ENCODE assay signal across 16 mouse cellular contexts in the genomic region with DNA sequence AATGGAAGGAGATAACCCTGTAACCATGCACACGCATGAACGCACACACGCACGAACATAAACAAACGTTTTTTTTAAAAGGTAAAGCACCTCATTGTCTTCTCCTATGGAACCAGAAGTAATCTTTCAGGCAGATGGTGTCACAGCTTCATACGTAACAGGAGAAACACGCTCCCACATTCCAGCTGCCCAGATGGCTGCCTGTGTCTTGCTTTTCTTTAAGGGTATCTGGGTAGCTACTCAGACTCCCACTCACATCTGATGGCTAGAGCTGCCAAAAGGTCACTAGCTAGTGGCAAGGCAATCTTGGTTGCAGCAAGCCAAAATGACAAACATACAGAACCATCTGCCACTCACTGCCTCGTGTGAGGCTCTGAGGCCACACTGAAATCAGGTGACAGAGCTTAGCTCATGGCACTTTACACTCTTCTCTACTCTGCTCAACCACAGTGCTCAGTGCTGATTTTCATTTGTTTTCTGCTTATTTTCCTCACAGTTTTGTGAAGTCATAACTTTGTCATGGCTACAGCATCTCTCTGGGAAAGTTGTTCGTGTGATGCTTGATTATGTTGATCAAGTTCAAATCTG. TPM values are rescaled to one million over a fixed set of nuclear protein-coding genes. Genes with fewer than 3 reads are reported as not detected.
DNase-seq lines count a peak whose midpoint lies in the region; ATAC-seq and TF ChIP-seq lines count a peak whose summit lies in the region.
"Had no signal": no experiment of that assay in that cellular context is flagged by ENCODE, and none has a peak within 500 bp of the region (broad histone marks: within the 10 kb centered on the region; RNA-seq: fewer than 3 reads in every experiment).

No protein-coding gene starts in this region.

- no peak for DNase-seq in forebrain, postnatal 0 days
- DNase-seq in layer of hippocampus, adult 18-20 months (ENCODE audit: low spot score in 2 of 2): peak; percentile 16 to 42
- no peak for DNase-seq in layer of hippocampus, adult 9-10 months (ENCODE audit: low spot score)
- peak; percentile 16 to 62 for DNase-seq in frontal cortex, postnatal 36 days (ENCODE audit: low spot score in 2 of 2)
- peak; percentile 79 for DNase-seq in retina, embryonic 14.5 days (ENCODE audit: low spot score)
- no peak for DNase-seq in thymus, postnatal 14 days
- no peak for DNase-seq in cerebellum, adult 2 months
- DNase-seq: B cell, adult 2 months; lung, postnatal 4 days; thymus, postnatal 25 days had no signal

- no peak overlapping the region for H3K4me2 ChIP-seq in forebrain, embryonic 13.5 days
- no peak overlapping the region for H3K4me2 ChIP-seq in forebrain, postnatal 0 days (ENCODE audit: low read depth)
- H3K4me2 ChIP-seq: intestine, embryonic 15.5 days; liver, embryonic 15.5 days had no signal

- H3K36me3 ChIP-seq in forebrain, embryonic 13.5 days (ENCODE audit: poor library complexity, severe bottlenecking): peaks cover 5% of the 10 kb centered on the region; the same call in 1 of the 2 replicates
- H3K36me3 ChIP-seq in forebrain, postnatal 0 days (ENCODE audit: insufficient read depth): peaks cover 8% of the 10 kb centered on the region; the same call in 1 of the 2 replicates
- H3K36me3 ChIP-seq: G1E; liver, embryonic 15.5 days had no signal

- no peaks in the 10 kb centered on the region for H3K27me3 ChIP-seq in forebrain, embryonic 13.5 days
- H3K27me3 ChIP-seq in forebrain, postnatal 0 days (ENCODE audit: insufficient read depth, low read length): no peaks in the 10 kb centered on the region
- no peaks in the 10 kb centered on the region for H3K27me3 ChIP-seq in cerebellum, adult 2 months (ENCODE audit: control insufficient read depth, insufficient read depth, low read length)
- H3K27me3 ChIP-seq: intestine, embryonic 15.5 days; liver, embryonic 15.5 days had no signal

- ATAC-seq in forebrain, embryonic 13.5 days: peak; percentile 36; the same call in 1 of the 2 replicates
- ATAC-seq in forebrain, postnatal 0 days: no peak
- ATAC-seq: intestine, embryonic 15.5 days had no signal

- no peak overlapping the region for H3K4me3 ChIP-seq in forebrain, embryonic 13.5 days
- H3K4me3 ChIP-seq in forebrain, postnatal 0 days (ENCODE audit: low read depth, low read length): no peak overlapping the region
- H3K4me3 ChIP-seq in cerebellum, adult 2 months (replicated peaks; ENCODE audit: insufficient read depth, low read depth, low read length): no peak overlapping the region
- H3K4me3 ChIP-seq: intestine, embryonic 15.5 days; liver, embryonic 15.5 days had no signal

- no peak for TF ChIP-seq CTCF in forebrain, postnatal 0 days (IDR thresholded peaks at IDR 0.05; ENCODE audit: low read depth)
- TF ChIP-seq CTCF in cerebellum, adult 2 months (IDR thresholded peaks at IDR 0.05; ENCODE audit: borderline replicate concordance, insufficient read depth, low read depth, low read length): no peak

- H3K4me1 ChIP-seq in forebrain, embryonic 13.5 days: peaks cover 6% of the 10 kb centered on the region; the same call in 1 of the 2 replicates
- no peaks in the 10 kb centered on the region for H3K4me1 ChIP-seq in forebrain, postnatal 0 days (ENCODE audit: insufficient read depth)
- H3K4me1 ChIP-seq in cerebellum, adult 2 months (ENCODE audit: control insufficient read depth, insufficient read depth, low read length): peaks cover 3% of the 10 kb centered on the region; the same call in 1 of the 2 replicates
- H3K4me1 ChIP-seq: intestine, embryonic 15.5 days; liver, embryonic 15.5 days had no signal

- no peak overlapping the region; the same call in 1 of the 2 replicates for H3K27ac ChIP-seq in forebrain, embryonic 13.5 days
- no peak overlapping the region for H3K27ac ChIP-seq in forebrain, postnatal 0 days (ENCODE audit: low read depth, low read length)
- no peak overlapping the region for H3K27ac ChIP-seq in cerebellum, adult 2 months (ENCODE audit: insufficient read depth, low read length)
- H3K27ac ChIP-seq: intestine, embryonic 15.5 days; liver, embryonic 15.5 days had no signal

- no peak for TF ChIP-seq POLR2A in cerebellum, adult 2 months (IDR thresholded peaks at IDR 0.05; ENCODE audit: borderline replicate concordance, insufficient read depth, low read length)

- H3K9me3 ChIP-seq in forebrain, embryonic 13.5 days (replicated peaks): no peaks in the 10 kb centered on the region
- H3K9me3 ChIP-seq in forebrain, postnatal 0 days (ENCODE audit: low read length): no peaks in the 10 kb centered on the region
- H3K9me3 ChIP-seq: G1E; intestine, embryonic 15.5 days; liver, embryonic 15.5 days had no signal

- WGBS in forebrain, embryonic 13.5 days: 57% methylated on average over 9 of the region's 9 CpGs
- 58% methylated on average over 9 of the region's 9 CpGs for WGBS in forebrain, postnatal 0 days
- 49% methylated on average over 9 of the region's 9 CpGs for WGBS in cerebellum, adult 2 months

- no peak overlapping the region for H3K9ac ChIP-seq in forebrain, embryonic 13.5 days
- no peak overlapping the region for H3K9ac ChIP-seq in forebrain, postnatal 0 days
- H3K9ac ChIP-seq: intestine, embryonic 15.5 days; liver, embryonic 15.5 days had no signal

RNA-seq across cellular contexts. Expression of a gene that starts 19.4 kb away (rescaled TPM):
- 0.11 TPM in 1 of 2 replicates, not detected in the other for polyA plus RNA-seq in forebrain, embryonic 13.5 days (2015; fragmentation: Nextera tagmentation; extraction: Ambion mirVana)
- total RNA-seq in forebrain, postnatal 0 days (2014; rRNA removed): 0.38 TPM in 2 replicates
- 0.13 and 0.16 TPM in 2 replicates for polyA plus RNA-seq in forebrain, postnatal 0 days (2015; fragmentation: Nextera tagmentation; extraction: Ambion mirVana)
- total RNA-seq in layer of hippocampus, adult 18-20 months (2021): under 1 TPM in 1 of 2 experiments, not detected in 1; 0.43 TPM
- polyA plus RNA-seq in cerebellum, adult 2 months (2012; rRNA removed): 0.13 and 0.19 TPM in 2 replicates
- total RNA-seq: common myeloid progenitor, adult 5-6 weeks; granulocyte monocyte progenitor cell, adult 5-6 weeks had no signal
- polyA plus RNA-seq: G1E; liver, embryonic 15.5 days had no signal

RNA-seq across cellular contexts. Expression of a gene that starts 57.3 kb away (rescaled TPM):
- 62.0 and 70.0 TPM in 2 replicates for polyA plus RNA-seq in forebrain, embryonic 13.5 days (2015; fragmentation: Nextera tagmentation; extraction: Ambion mirVana)
- 74.8 and 81.2 TPM in 2 replicates for total RNA-seq in forebrain, postnatal 0 days (2014; rRNA removed)
- polyA plus RNA-seq in forebrain, postnatal 0 days (2015; fragmentation: Nextera tagmentation; extraction: Ambion mirVana): 52.7 and 63.9 TPM in 2 replicates
- total RNA-seq in layer of hippocampus, adult 18-20 months (2021): 10 to 100 TPM; 66.3 to 67.8 TPM
- 28.4 and 31.3 TPM in 2 replicates for polyA plus RNA-seq in cerebellum, adult 2 months (2012; rRNA removed)

Comparison
In these comparisons a context has a peak if more than half of its experiments do, and no peak if none do; other contexts are left out.
1. DNase-seq: peak in layer of hippocampus, adult 18-20 months (2 of 2), frontal cortex, postnatal 36 days (2 of 2) and retina, embryonic 14.5 days (single experiment); none in forebrain, postnatal 0 days (single experiment), layer of hippocampus, adult 9-10 months (single experiment), thymus, postnatal 14 days (single experiment) and cerebellum, adult 2 months (0 of 2).